Mouse (Mus musculus) natural killer cell, adult 2 months (primary cell): ENCODE data around the gene Rbms1.

Experiments
- DNase-seq, 2 experiments: peaks; one replicate each; pipeline ENCODE4 v3.0.0; 2022; ENCODE audit warnings: low spot score in 2 of 2

Rbms1 gene

GRCm38 (mm10) chr2:60766420-60766819, 196.6 kb downstream of the Rbms1 start:
- DNase-seq = no peak

GRCm38 (mm10) chr2:60756218-60756617, 206.8 kb downstream of the Rbms1 start:
- DNase-seq = no peak

GRCm38 (mm10) chr2:60755101-60755500, 207.9 kb downstream of the Rbms1 start:
- DNase-seq = no peak

- DNase-seq = no peak
These were observed 211.7 kb downstream of the Rbms1 start for GRCm38 (mm10) chr2:60751274-60751673.

GRCm38 (mm10) chr2:60750591-60750990, 212.4 kb downstream of the Rbms1 start:
- no peak for DNase-seq

GRCm38 (mm10) chr2:60748585-60748984, 214.4 kb downstream of the Rbms1 start:
- DNase-seq = no peak

- no peak for DNase-seq
These were observed 215.4 kb downstream of the Rbms1 start for GRCm38 (mm10) chr2:60747590-60747989.

GRCm38 (mm10) chr2:60744674-60745073, 218.3 kb downstream of the Rbms1 start:
- DNase-seq = no peak

- DNase-seq = no peak
These were observed 223.4 kb downstream of the Rbms1 start for GRCm38 (mm10) chr2:60739389-60740137.

GRCm38 (mm10) chr2:60730929-60731328, 232.1 kb downstream of the Rbms1 start:
- no peak for DNase-seq

GRCm38 (mm10) chr2:60730024-60730423, 233.0 kb downstream of the Rbms1 start:
- DNase-seq = no peak

GRCm38 (mm10) chr2:60728902-60729585, 233.9 kb downstream of the Rbms1 start:
- no peak for DNase-seq

- DNase-seq = no peak
These were observed 238.3 kb downstream of the Rbms1 start for GRCm38 (mm10) chr2:60724660-60725059.

GRCm38 (mm10) chr2:60722967-60723366, 240.0 kb downstream of the Rbms1 start:
- DNase-seq = no peak

- DNase-seq = no peak
These were observed 240.5 kb downstream of the Rbms1 start, which contains the start of gene Itgb6 for GRCm38 (mm10) chr2:60722514-60722913. Gene Itgb6, minus strand, starts transcription at chr2:60722643.

- DNase-seq = no peak
These were observed 242.1 kb downstream of the Rbms1 start for GRCm38 (mm10) chr2:60720906-60721305.

- DNase-seq = no peak
These were observed 242.8 kb downstream of the Rbms1 start for GRCm38 (mm10) chr2:60720205-60720604.

GRCm38 (mm10) chr2:60717348-60717747, 245.6 kb downstream of the Rbms1 start:
- peak in 1 of 2 experiments; percentile 13 for DNase-seq

GRCm38 (mm10) chr2:60716549-60716948, 246.4 kb downstream of the Rbms1 start:
- no peak for DNase-seq

- no peak for DNase-seq
These were observed 247.2 kb downstream of the Rbms1 start for GRCm38 (mm10) chr2:60715771-60716170.

GRCm38 (mm10) chr2:60714971-60715502, 248.0 kb downstream of the Rbms1 start:
- no peak for DNase-seq

- no peak for DNase-seq
These were observed 248.5 kb downstream of the Rbms1 start for GRCm38 (mm10) chr2:60714475-60714874.

- no peak for DNase-seq
These were observed 249.1 kb downstream of the Rbms1 start for GRCm38 (mm10) chr2:60713857-60714256.
